ENCODE assay signal across 10 mouse cellular contexts in genomic region chr9:101159431-101159830, GRCm38 (mm10).
DNase-seq lines count a peak whose midpoint lies in the region; ATAC-seq and TF ChIP-seq lines count a peak whose summit lies in the region.
"Had no signal": no experiment of that assay in that cellular context is flagged by ENCODE, and none has a peak within 500 bp of the region (broad histone marks: within the 10 kb centered on the region; RNA-seq: fewer than 3 reads in every experiment).

No protein-coding gene starts in this region.

- H3K4me2 ChIP-seq in liver, embryonic 11.5 days, result no peak overlapping the region
- H3K4me2 ChIP-seq in forebrain, embryonic 15.5 days (replicated peaks), result no peak overlapping the region
- H3K4me2 ChIP-seq: hindbrain, embryonic 15.5 days had no signal

- TF ChIP-seq POLR2A in liver, adult 2 months (IDR thresholded peaks at IDR 0.05; ENCODE audit: extremely low read depth, insufficient read depth, low read length), result no peak

- H3K27ac ChIP-seq in liver, adult 2 months (replicated peaks; ENCODE audit: insufficient read depth, low read depth, low read length), result no peak overlapping the region
- no peak overlapping the region for H3K27ac ChIP-seq in liver, embryonic 11.5 days (ENCODE audit: low read depth, low read length)
- H3K27ac ChIP-seq in forebrain, embryonic 15.5 days (replicated peaks), result no peak overlapping the region
- H3K27ac ChIP-seq: hindbrain, embryonic 15.5 days had no signal

- no peaks in the 10 kb centered on the region for H3K79me2 ChIP-seq in liver, adult 2 months (ENCODE audit: control insufficient read depth, insufficient read depth, low read length)

- TF ChIP-seq CTCF in liver, adult 2 months (IDR thresholded peaks at IDR 0.05; ENCODE audit: low read depth, low read length), result peak; percentile 37; the same call in 1 of the 2 replicates

- peak; percentile 81; the same call in 1 of the 2 replicates for ATAC-seq in cerebellum, adult (ENCODE audit: insufficient number of reproducible peaks, low FRiP score, low TSS enrichment)
- no peak for ATAC-seq in liver, embryonic 11.5 days (replicated peaks; ENCODE audit: low FRiP score)
- ATAC-seq in forebrain, embryonic 15.5 days (replicated peaks), result no peak

- DNase-seq in cerebellum, postnatal 4 days (ENCODE audit: low spot score in 2 of 2), result no peak
- DNase-seq in liver, adult 2 months (ENCODE audit: extremely low read depth, low read depth, low spot score), result peak; percentile 26
- DNase-seq in liver, embryonic 11.5 days (ENCODE audit: low spot score), result no peak
- DNase-seq in c-Kit-positive CD71-negative TER-119-negative erythroid progenitor cells, embryonic 14.5 days (ENCODE audit: low read depth), result peak; percentile 37
- peak; percentile 77 for DNase-seq in induced T-regulatory cell, adult 2 months (ENCODE audit: low read depth)
- peak; percentile 4 to 37 for DNase-seq in natural killer cell, adult 2 months (ENCODE audit: low spot score in 2 of 2)

- no peaks in the 10 kb centered on the region for H3K9me3 ChIP-seq in liver, embryonic 11.5 days (ENCODE audit: control insufficient read depth, low read length)
- H3K9me3 ChIP-seq in forebrain, embryonic 15.5 days, result no peaks in the 10 kb centered on the region
- H3K9me3 ChIP-seq: G1E; hindbrain, embryonic 15.5 days had no signal

- H3K36me3 ChIP-seq in liver, adult 2 months (ENCODE audit: control insufficient read depth, insufficient read depth, low read length), result no peaks in the 10 kb centered on the region; the same call in 1 of the 2 replicates
- H3K36me3 ChIP-seq in liver, embryonic 11.5 days (ENCODE audit: control insufficient read depth, insufficient read depth, low read length), result no peaks in the 10 kb centered on the region
- H3K36me3 ChIP-seq in forebrain, embryonic 15.5 days, result no peaks in the 10 kb centered on the region; the same call in 1 of the 2 replicates
- H3K36me3 ChIP-seq: G1E had no signal

- H3K4me3 ChIP-seq in liver, adult 2 months (ENCODE audit: insufficient read depth, low read depth, low read length), result no peak overlapping the region
- no peak overlapping the region for H3K4me3 ChIP-seq in liver, embryonic 11.5 days (ENCODE audit: low read depth, low read length)
- H3K4me3 ChIP-seq in forebrain, embryonic 15.5 days, result no peak overlapping the region
- H3K4me3 ChIP-seq: hindbrain, embryonic 15.5 days had no signal

- no peaks in the 10 kb centered on the region; the same call in 1 of the 2 replicates for H3K4me1 ChIP-seq in liver, adult 2 months (ENCODE audit: control insufficient read depth, insufficient read depth, low read length)
- no peaks in the 10 kb centered on the region for H3K4me1 ChIP-seq in liver, embryonic 11.5 days (replicated peaks; ENCODE audit: control insufficient read depth, insufficient read depth, low read length)
- no peaks in the 10 kb centered on the region for H3K4me1 ChIP-seq in forebrain, embryonic 15.5 days
- H3K4me1 ChIP-seq: hindbrain, embryonic 15.5 days had no signal

- H3K27me3 ChIP-seq in liver, adult 2 months (ENCODE audit: control insufficient read depth, insufficient read depth, low read length), result no peaks in the 10 kb centered on the region
- no peaks in the 10 kb centered on the region for H3K27me3 ChIP-seq in liver, embryonic 11.5 days (replicated peaks; ENCODE audit: control insufficient read depth, insufficient read depth, low read length)
- no peaks in the 10 kb centered on the region for H3K27me3 ChIP-seq in forebrain, embryonic 15.5 days
- H3K27me3 ChIP-seq: hindbrain, embryonic 15.5 days had no signal

- WGBS in liver, adult 2 months, result 100% methylated on average over 1 of the region's 1 CpGs
- 84% methylated on average over 1 of the region's 1 CpGs for WGBS in liver, embryonic 11.5 days
- 97% methylated on average over 1 of the region's 1 CpGs for WGBS in forebrain, embryonic 15.5 days

- no peak overlapping the region for H3K9ac ChIP-seq in liver, adult 2 months (ENCODE audit: low read depth, low read length)
- no peak overlapping the region for H3K9ac ChIP-seq in liver, embryonic 11.5 days (ENCODE audit: low read depth, low read length)
- no peak overlapping the region for H3K9ac ChIP-seq in forebrain, embryonic 15.5 days (replicated peaks)
- H3K9ac ChIP-seq: hindbrain, embryonic 15.5 days had no signal

Comparison
In these comparisons a context has a peak if more than half of its experiments do, and no peak if none do; other contexts are left out.
1. DNase-seq: peak in liver, adult 2 months (single experiment), c-Kit-positive CD71-negative TER-119-negative erythroid progenitor cells, embryonic 14.5 days (single experiment), induced T-regulatory cell, adult 2 months (single experiment) and natural killer cell, adult 2 months (2 of 2); none in cerebellum, postnatal 4 days (0 of 2) and liver, embryonic 11.5 days (single experiment).